Mouse (Mus musculus) small intestine, adult 2 months (tissue): ENCODE measurements around the gene B3gat3. TPM values are rescaled to one million over a fixed set of nuclear protein-coding genes. Genes with fewer than 3 reads are reported as not detected.
A peak's percentile ranks its signal among the peaks of the same experiment; 100 is the strongest.

ENCODE experiments used
- H3K27ac ChIP-seq: fragments of 200-500 bp; 2 replicates; pipeline ENCODE4 v1.5.1; 2012; ENCODE audit warnings: low read depth, low read length, control low read depth, inconsistent platforms; ENCODE audit not compliant: insufficient read depth
- H3K27me3 ChIP-seq: fragments of 200-500 bp; 2 replicates; pipeline ENCODE4 v1.6.1; 2012; ENCODE audit warnings: mild to moderate bottlenecking, moderate library complexity, low read length, inconsistent platforms; ENCODE audit not compliant: control insufficient read depth, insufficient read depth
- H3K36me3 ChIP-seq: fragments of 200-500 bp; 2 replicates; pipeline ENCODE4 v1.6.1; 2012; ENCODE audit warnings: mild to moderate bottlenecking, low read length, control low read depth, inconsistent platforms; ENCODE audit not compliant: control insufficient read depth, insufficient read depth
- H3K4me1 ChIP-seq: fragments of 200-500 bp; 2 replicates; pipeline ENCODE4 v1.6.1; 2012; ENCODE audit warnings: low read length, inconsistent platforms, mixed read lengths; ENCODE audit not compliant: control insufficient read depth, insufficient read depth, insufficient read length
- H3K4me3 ChIP-seq: fragments of 200-500 bp; 2 replicates; pipeline ENCODE4 v1.5.1; 2012; ENCODE audit warnings: low read depth, mild to moderate bottlenecking, control low read depth, inconsistent platforms, low read length, moderate library complexity
- CTCF ChIP-seq: fragments of 200-500 bp; IDR thresholded peaks from 2 replicates; pipeline ENCODE4 v1.5.1; 2012; ENCODE audit warnings: low read depth, mild to moderate bottlenecking, control low read depth, inconsistent platforms, low read length, moderate library complexity, mixed read lengths; ENCODE audit not compliant: insufficient replicate concordance, insufficient read length; ENCODE audit errors: extremely low read depth
- POLR2A ChIP-seq: fragments of 200-500 bp; IDR thresholded peaks from 2 replicates; pipeline ENCODE4 v1.6.1; 2012; ENCODE audit warnings: low read depth, mild to moderate bottlenecking, control low read depth, inconsistent platforms, low read length, moderate library complexity
- WGBS: fragments of 180-500 bp; shearing (Covaris S2); methylation state at CpG from one replicate; pipeline ENCODE4 v1.1.7; 2018; 5-methylcytosine and 5-hydroxymethylcytosine counted together
- polyA plus RNA-seq: library from polyadenylated mRNA; depleted of rRNA; stranded (reverse); fragments of >200 nt; gene quantifications from 2 replicates; pipeline ENCODE4 v1.2.3, GENCODE M21; 2012

The B3gat3 gene
- polyA plus RNA-seq, 1 experiment: 69.5 TPM

GRCm38 (mm10) chr19:8940526-8941133 lies 20.5 kb downstream of the B3gat3 start:
- WGBS: 84% methylated on average over 15 of the region's 15 CpGs
- Histone ChIP-seq H3K27ac (no peak overlapping the region), H3K4me3 (no peak overlapping the region), H3K4me1 (peaks cover 22% of the 10 kb centered on the region), H3K27me3 (no peaks in the 10 kb centered on the region), H3K36me3 (peaks cover 28% of the 10 kb centered on the region)
- TF ChIP-seq POLR2A (no peak), CTCF (no peak)

DNA sequence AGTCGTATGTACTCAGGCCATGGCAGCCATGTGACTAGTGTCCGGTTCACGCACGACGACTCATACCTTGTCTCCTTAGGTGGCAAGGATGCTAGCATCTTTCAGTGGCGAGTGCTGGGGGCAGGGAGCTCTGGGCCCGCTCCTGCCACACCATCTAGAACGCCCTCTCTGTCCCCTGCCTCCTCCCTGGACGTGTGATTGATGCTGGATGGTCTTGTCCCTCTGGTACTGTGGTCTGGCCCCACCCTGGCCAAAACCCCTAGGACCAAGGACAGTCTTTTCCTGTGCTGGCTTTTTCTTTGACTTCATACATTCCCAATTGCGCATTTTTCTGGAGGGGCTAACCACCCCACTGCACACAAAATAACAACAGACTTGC lies 21.0 kb downstream of the B3gat3 start:
- 52% methylated on average over 10 of the region's 10 CpGs for WGBS
- TF ChIP-seq CTCF (no peak), POLR2A (no peak)
- peaks cover 33% of the 10 kb centered on the region for H3K36me3 ChIP-seq
- H3K4me3 ChIP-seq: peak overlapping the region; percentile 97
- peaks cover 22% of the 10 kb centered on the region for H3K4me1 ChIP-seq
- peak overlapping the region; percentile 4; the same call in 1 of the 2 replicates for H3K27ac ChIP-seq
- H3K27me3 ChIP-seq: no peaks in the 10 kb centered on the region

DNA sequence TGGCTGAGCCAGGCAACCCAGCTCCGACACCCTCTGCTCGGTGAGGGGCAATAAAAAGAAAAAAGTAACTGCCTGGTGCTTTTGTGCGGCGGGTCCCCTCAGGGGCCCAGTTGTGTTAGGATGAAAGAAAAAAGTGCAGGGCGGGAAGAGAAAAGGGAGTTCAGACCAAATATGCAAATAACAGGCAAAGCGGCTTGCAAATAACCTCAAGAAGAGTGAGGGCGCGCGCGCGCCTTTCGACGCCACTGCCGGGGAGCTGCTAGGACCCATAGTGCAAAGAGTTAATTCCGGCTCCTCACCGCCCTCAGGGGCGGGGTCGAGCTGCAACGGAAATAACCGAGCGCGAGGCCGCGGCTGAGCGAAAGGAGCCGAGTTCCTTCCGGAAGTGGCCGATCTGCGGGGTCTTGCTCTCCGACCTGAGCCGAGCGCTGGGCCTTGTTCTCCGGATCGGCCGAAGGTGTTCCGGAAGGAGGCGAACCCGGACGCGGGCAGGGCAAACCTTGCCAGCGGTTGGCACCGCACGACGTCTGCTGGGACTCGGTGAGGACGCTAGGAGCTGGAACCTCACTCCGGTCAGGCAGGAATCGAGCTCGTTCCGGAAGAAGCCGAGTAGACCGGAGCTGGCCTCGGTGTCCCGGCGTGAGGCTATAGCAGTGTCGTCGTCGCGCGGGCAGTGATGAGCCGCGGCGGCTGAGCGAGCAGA lies 21.5 kb downstream of the B3gat3 start, which contains the start of gene Mta2:
Gene Mta2, plus strand, starts transcription at position 361 of the 703 bp plus-strand sequence.
- Histone ChIP-seq H3K4me1 (peaks cover 22% of the 10 kb centered on the region), H3K27me3 (no peaks in the 10 kb centered on the region), H3K4me3 (peak within 1 kb of the TSS; percentile 97), H3K27ac (peak within 1 kb of the TSS; percentile 99), H3K36me3 (peaks cover 33% of the 10 kb centered on the region)
- TF ChIP-seq POLR2A (peak; percentile 74), CTCF (no peak)
- WGBS: under 1% methylated on average over 64 of the region's 64 CpGs

DNA sequence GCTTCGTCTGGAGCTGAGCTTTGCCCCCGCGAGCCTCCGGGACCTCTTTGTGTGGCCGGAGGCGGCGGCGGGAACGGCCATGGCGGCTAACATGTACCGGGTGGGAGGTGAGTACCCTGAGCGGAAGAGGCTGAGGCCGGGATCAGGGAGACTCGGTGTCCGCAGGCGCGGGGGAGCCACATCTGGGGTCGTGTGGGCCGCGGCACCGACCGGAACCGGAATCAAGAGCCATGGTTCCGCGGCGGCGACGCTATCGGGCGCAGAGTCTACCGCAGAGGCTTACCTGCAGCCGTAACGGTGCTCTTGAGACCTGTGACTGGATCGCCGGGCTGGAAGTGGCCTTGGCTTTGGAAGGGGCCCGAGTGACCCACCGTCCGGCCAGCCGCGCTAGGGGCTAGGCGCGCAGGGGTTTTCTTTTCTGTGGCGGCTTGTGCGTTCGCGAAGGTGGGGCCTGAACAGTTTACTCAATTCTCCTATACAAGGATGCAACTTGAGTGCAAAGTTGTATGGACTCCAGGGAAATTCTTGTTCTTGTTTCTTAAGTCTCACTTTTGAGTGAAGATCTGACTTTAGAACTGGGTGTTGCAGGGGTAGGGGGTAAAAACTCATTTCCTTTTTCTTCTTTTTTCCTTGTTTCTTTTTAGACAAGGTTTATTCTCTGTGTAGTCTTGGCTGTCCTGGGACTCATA lies 22.2 kb downstream of the B3gat3 start:
- no peaks in the 10 kb centered on the region for H3K27me3 ChIP-seq
- peaks cover 33% of the 10 kb centered on the region for H3K36me3 ChIP-seq
- peak overlapping the region; percentile 97 for H3K4me3 ChIP-seq
- H3K27ac ChIP-seq: peak overlapping the region; percentile 99
- H3K4me1 ChIP-seq: peaks cover 18% of the 10 kb centered on the region
- under 1% methylated on average over 46 of the region's 46 CpGs for WGBS
- TF ChIP-seq POLR2A: no peak

DNA sequence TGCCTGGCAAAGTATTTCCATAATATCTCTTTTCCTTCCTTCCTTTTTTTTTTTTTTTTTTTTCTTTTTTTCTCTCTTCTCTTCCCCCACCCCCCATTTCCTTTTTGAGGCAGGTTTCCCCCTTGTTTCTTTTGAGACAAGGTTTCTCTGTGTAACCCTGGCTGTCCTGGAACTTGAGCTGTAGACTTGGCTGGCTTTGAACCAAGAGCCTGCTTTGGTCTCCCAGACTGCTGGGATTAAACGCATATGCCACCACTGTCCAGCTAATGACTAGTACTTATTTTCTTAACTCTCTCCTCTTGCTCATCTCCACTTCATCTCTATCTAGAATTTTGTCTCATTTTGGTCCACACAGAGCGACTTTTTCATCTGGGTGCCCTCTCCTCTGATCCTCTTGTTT lies 22.9 kb downstream of the B3gat3 start:
- Histone ChIP-seq H3K4me1 (peaks cover 18% of the 10 kb centered on the region), H3K36me3 (peaks cover 38% of the 10 kb centered on the region), H3K4me3 (peak overlapping the region; percentile 97; the same call in 1 of the 2 replicates), H3K27me3 (no peaks in the 10 kb centered on the region), H3K27ac (no peak overlapping the region; the same call in 1 of the 2 replicates)
- 30% methylated on average over 2 of the region's 2 CpGs for WGBS
- TF ChIP-seq CTCF (no peak), POLR2A (no peak)

DNA sequence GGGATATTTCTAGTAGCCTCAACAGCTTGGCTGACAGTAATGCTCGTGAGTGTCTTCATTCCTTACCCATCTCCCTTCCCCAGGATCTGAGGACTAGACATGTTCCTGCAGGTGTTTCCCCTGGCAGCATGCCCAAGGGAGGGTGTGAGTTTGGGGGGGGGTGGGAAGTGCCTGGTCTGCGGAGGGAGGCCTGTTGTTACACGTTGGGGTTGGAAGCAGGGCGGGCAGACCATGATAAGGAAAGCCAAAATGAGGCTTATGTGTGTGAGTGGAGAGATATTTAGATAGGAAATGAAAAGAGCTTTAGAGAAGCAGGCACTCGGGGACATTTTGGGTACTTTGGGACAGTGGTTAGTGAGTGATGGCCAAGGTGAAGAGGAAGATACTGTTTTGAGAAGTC lies 23.9 kb downstream of the B3gat3 start:
- 5% methylated on average over 5 of the region's 5 CpGs for WGBS
- Histone ChIP-seq H3K4me1 (peaks cover 18% of the 10 kb centered on the region), H3K36me3 (peaks cover 42% of the 10 kb centered on the region), H3K4me3 (peak overlapping the region; percentile 8; the same call in 1 of the 2 replicates), H3K27ac (no peak overlapping the region; the same call in 1 of the 2 replicates), H3K27me3 (no peaks in the 10 kb centered on the region)
- TF ChIP-seq POLR2A (no peak), CTCF (no peak)

- peaks cover 18% of the 10 kb centered on the region for H3K4me1 ChIP-seq
- peaks cover 46% of the 10 kb centered on the region for H3K36me3 ChIP-seq
- H3K27me3 ChIP-seq: no peaks in the 10 kb centered on the region
- TF ChIP-seq POLR2A (no peak), CTCF (no peak)
- WGBS: 23% methylated on average over 5 of the region's 5 CpGs
- peak overlapping the region; percentile 17; the same call in 1 of the 2 replicates for H3K27ac ChIP-seq
- no peak overlapping the region for H3K4me3 ChIP-seq
Measured at GRCm38 (mm10) chr19:8944750-8945149, 24.6 kb downstream of the B3gat3 start.
